Mouse (Mus musculus) cerebellum, postnatal 4 days (tissue): Measurements from ENCODE around the gene Ccdc40.

Source experiments
- DNase-seq, 2 experiments: peaks; one replicate each; pipeline ENCODE4 v3.0.0; 2022; ENCODE audit warnings: low spot score in 2 of 2, mixed read lengths in 1 of 2

Ccdc40 gene

DNA sequence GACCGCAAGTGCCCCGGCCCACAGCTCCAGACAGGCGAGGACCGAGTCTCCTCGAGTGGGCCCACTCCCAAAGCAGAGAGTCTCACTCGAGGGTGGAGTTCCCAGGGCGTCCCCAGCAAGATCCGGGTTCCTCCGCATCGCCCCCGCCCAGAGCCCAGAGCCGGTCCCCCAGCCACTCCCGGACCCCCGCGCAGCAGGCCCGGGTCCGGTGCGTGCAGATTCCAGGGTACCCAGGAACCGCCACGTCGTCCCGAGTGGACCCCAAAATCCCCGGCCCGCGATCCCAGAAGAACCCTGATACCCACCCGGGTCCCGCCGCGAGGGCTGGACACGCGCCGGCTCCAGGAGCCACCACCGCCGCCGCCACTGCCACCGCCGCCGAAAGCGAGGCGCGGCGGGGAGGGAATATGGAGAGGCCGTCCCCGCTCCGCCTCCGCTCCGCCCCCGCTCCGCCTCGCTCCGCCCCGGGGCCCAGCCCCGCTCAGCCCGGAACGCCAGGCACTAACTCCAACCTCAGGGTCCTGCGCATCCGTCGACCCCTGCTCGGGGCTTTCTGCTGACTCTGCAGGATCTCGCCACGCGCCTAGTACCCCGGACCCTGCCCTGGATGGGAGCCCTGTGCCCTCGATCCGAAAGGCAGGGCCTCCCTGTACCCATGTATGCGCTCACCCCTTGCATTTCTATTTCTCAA lies at the start of gene Ccdc40, which contains the start of gene Tbc1d16:
TSS of gene Ccdc40 (plus strand) at position 482 of the 691 bp plus-strand sequence.
TSS of gene Tbc1d16 (minus strand) at position 409 of the 691 bp plus-strand sequence.
- peak in 1 of 2 experiments; percentile 70 for DNase-seq

GRCm38 (mm10) chr11:119180824-119181582 lies 47.4 kb upstream of the Ccdc40 start:
- no peak for DNase-seq

DNA sequence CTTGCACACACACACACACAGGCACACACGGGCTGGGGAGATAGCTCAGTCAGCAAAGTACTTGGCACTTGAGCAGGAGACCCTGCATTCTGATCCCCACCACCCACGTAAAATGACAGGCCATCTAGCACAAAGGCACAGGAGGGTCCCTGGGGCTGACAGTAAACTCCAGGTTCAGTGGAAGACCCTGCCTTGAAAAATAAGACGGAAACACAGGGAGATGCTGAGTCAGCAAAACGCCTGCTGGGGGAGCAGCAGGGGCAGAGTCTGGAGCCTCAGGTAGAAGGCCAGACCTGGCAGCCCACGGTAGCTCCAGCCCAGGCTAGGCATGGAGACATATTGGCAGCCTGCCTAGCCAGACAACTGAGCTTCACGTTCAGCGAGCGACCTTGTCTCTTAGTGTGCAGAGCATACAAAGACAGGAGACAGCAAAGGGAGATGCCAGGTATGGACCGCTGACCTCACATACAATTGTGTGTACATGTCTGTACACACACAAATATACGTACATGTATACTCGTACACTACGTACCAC lies 46.4 kb upstream of the Ccdc40 start:
- no peak for DNase-seq

- no peak for DNase-seq
Observed at GRCm38 (mm10) chr11:119183684-119184310, 44.6 kb upstream of the Ccdc40 start.

GRCm38 (mm10) chr11:119186381-119186780 lies 42.0 kb upstream of the Ccdc40 start:
- no peak for DNase-seq

DNA sequence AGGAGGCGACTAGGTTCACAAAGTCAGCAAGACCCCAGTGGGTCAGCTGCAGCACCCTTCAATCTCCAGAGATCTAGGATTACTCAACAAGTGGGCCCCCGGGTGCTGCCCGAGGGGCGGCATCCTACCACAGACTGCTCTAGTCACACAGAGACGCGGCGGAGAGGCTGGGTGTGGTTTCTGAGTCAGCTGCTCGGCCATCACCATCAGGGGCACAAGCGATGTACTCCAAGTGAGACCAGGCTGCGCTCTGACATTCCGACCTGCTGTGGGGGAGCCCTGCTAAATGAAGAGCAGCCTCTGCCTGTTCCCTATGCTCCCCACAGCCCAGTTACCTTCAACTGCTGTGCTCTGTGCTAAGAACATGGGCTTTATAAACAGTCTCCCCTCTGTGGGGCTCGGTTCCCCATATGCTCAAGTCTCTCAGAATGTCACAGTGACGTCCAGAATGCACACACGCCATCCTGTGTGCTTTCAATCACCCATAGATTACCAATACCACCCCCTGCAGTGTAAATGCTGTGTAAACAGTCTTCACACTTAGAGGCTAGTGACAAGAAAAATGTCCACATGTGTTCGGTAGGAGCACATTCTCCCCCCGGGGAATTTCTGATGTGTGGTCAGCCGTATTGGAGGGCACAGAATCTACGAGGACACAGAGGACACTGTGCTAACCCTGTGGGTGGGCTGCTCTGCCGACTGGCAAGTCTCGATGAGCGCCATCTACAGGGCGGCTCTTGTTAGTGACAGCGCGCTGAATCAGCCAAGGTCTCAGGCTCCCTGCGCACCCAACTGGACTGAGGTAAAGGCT lies 41.2 kb upstream of the Ccdc40 start:
- DNase-seq, result peak; percentile 64 to 85

GRCm38 (mm10) chr11:119187800-119188197 lies 40.6 kb upstream of the Ccdc40 start:
- DNase-seq, result no peak

DNA sequence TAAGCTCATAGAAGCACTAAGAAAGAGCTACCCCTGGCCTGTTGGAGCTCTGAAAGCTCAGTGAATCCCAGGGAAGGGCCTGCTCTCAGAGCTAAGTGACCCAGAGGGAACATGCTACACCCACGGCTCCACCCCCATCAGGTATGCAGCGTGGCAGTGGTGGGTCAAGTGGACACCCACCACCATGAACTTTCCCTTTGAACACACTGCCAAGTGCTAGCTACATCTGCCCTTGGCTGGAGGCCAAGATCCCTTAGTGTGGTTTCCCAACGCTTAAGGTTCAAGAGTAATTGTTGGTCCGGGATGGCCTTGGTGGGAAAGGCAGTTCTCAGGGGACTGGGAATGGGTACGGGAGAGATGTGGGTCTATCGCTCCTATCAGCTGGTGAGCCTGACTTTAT lies 40.0 kb upstream of the Ccdc40 start:
- no peak for DNase-seq

DNA sequence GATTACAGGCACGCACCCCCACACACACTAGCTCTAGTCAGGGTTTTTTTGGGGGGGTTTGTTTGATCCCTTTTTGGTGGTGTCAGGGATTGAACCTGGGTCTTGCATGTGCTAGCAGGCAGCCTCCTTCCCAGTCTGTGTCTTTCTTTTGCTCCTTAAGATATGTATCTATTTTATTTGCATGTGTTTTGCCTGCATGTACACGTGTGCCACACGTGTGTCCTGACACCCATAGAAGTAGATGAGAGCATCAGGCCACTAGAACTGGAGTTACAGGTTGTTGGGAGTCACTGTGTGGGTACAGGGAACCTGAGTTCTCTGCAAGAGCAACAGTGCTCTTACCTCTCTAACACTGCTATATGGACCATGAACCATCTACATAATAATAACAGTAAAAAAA lies 39.1 kb upstream of the Ccdc40 start:
- no peak for DNase-seq

DNA sequence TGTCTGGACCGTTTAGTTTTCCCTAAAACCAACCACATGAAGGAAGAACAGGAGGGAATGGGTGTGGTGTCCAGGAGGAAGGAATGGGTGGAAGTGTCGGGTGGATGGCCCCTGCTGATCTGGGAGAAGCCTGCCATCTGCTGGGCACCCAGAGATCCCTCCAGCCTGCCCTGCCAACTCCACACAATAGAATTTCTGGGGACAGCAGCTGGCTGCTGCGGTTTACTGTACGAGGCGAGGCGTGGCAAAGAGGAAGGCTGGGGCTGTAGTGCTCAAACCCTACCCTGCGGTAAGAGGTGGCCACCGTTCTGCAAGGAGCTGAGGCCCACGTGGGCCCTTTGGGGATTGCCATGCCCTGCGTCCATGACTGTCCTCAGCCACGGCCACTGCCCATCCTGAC lies 37.9 kb upstream of the Ccdc40 start:
- peak in 1 of 2 experiments; percentile 76 for DNase-seq

GRCm38 (mm10) chr11:119191606-119192081 lies 36.7 kb upstream of the Ccdc40 start:
- no peak for DNase-seq

DNA sequence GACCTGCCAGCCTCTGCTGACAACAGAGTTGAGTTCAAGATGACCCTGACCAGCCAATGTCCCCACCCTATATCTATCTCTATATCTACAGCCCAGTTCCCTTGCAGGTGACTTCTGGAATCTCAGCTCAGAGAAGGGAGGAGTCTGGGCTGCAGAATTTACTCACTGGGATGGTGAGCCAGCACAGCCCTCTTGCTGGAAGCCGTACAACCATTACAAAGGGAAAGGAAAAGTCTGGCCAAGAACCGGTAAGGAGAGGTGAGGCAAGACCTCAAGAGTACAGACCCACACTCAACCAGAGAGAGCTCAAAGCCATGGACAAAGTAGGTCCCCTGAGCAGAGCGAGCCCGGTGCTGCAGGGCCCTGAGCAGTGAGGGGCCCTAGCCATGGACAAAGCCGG lies 36.2 kb upstream of the Ccdc40 start:
- no peak for DNase-seq

DNA sequence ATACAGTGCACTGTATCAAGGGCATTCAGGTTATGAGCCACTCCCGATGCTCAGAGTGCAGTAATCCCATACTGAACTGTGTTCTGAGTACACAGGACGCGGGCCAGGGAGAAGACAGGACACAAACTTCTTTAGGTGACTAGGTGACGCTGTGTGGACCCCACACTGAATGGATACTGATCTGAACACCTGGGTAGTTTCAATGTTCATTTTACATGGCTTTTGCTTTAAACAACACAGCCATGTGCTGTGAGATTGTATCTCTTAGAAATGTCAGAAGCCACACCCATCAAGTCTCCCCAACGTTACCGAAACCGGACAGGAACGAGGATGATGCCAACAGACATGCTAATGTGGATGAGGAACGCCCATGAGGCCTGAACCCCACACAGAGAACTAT lies 35.8 kb upstream of the Ccdc40 start:
- DNase-seq, result no peak

DNA sequence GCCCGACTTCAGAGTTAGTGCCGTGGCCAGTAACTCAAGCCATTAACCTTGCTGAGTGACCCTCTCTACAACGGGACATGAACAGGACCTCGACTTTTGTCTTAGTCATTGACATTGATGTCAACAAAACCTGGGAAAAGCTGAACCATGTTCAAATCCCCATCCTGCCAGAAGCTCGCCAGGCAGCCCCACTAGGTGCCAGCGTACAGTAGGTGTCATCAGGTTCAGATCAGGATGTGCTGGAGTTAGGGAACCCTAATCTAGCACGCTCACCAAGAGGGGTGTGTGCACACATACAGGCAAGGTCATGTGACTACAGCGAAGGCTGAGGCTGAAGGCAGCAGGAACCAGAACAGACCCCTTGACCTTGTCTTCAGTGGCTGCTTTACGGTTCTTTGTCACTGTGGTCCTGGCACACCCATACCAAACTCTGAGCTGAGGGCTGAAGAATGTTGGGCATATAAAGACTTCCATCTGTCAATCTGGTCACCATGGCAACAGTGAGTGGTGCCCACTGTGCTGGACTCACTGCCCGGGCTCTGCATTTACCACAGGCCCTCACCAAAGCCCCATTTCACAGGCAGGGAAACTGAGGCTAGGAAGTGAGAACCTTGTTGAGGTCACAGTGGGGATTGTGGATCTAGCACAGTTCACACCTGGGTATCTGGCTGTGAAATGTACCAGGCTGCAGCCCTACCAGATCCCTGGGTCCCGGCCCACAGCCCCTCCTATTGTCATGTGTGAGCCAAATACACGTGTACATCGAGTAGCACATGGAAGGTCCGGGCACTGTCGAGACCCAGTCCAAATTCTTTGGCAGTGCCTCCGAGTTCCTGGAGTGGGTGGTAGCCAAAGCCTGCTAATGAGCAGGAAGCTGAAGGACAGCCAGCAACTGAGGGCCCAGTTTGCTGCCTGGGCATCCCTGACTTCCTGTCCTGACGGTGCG lies 30.5 kb upstream of the Ccdc40 start:
- DNase-seq, result peak in 1 of 2 experiments; percentile 42

DNA sequence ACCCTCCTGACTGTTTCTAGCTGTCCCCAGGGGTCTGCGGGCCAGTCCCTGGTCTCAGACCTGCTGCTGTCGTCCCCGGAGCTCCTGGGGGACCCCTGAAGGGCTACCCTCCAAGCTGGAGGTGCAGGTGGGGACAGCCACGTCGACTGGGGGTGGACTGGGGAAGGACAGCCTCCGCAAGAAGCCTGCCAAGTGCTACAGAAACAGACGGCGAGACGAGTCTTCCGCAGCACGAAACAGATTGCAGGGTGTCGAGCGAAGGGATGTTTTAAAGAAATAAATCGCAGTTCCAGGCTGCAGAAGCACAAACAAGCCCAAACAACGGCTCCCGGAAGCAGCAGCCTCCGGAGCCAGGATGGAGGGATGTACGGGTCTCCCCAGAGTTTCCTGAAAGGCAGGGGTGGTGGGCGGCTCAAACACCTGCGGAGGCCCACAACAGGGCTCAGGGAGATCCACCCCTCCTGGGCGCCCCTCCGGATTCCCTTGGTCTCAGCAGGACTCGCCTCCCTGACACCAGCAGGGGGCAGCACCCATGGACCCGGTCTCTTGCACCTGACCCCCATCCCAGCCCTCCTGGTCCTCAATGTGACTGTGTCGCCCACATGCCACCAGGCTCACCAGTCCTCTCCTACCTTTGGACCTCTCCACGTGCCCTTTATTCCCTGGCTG lies 29.7 kb upstream of the Ccdc40 start:
- DNase-seq, result peak in 1 of 2 experiments; percentile 48

DNA sequence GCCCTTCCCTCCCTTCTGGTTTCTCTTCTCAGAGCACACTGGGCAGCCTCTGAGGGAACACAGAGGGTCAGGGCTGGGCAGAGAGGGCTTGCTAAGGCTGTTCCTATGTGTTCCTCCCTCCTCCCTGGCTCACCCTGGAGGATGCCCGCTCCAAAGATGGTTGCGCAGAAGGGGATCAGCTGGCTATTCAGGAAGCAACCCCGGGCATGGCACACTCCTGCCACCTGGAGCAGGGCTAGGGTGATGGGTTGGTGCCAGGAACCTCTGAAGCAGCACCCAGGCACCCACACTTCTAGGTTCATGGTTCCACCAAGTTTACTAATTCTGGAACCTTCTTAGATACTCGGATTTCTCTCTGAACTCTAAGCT lies 29.2 kb upstream of the Ccdc40 start:
- DNase-seq, result no peak

DNA sequence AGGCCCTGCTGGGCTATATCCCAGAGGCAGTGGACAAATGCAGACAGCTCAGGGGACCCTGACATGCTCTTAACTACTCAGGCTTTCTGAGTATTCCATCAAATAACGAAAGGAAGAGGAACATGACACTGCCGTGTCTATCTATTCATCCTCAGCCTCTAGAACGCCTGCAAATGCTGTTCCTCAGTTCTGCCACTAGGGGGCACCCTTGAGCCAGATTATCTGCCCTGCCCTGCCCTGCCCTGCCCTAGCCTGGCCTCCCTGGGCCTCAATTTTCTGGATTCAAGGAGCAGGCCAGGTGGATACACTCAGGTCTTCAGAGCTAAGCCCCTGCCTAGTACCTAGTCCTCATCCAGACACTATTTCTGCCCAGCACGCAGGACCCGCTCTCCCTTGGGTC lies 24.9 kb upstream of the Ccdc40 start:
- DNase-seq, result peak in 1 of 2 experiments; percentile 43

DNA sequence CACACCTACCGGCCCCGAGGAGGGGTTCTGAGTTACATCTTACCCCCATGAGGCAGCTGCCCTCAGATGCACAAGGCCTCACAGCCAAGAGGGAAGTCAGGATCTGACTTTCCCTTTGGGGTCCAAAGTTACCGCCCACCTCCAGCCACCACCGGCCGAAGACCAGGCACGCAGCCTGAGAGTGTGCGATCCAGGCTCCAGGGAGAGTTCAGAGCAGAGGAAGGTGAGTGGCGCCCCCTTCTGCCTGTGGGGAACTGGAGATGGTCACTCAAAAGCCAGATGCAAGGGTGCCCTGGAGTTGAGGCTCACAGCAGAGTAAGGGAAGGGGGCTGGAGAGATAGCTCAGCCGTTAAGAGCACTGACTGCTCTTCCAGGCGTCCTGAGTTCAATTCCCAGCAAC lies 22.6 kb upstream of the Ccdc40 start:
- DNase-seq, result no peak

DNA sequence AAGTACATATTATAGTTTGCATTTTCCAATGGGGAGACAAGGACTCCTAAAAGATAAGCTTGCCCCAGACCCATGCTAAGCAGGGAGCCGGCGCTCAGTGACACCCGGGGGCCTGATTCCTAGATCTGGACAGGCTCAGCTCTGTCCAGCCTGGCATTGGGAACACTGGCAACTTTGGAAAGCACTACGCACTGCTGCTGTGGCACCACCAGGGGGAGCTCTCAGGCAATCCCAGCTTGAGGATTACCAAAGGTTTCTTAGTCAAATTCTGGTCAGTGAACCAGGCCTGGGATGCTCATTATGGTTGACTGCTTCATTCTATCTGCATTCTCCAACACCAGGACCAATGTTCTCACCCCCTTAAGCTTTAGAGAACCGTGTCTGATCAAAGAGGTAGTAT lies 21.8 kb upstream of the Ccdc40 start:
- DNase-seq, result peak in 1 of 2 experiments; percentile 78

DNA sequence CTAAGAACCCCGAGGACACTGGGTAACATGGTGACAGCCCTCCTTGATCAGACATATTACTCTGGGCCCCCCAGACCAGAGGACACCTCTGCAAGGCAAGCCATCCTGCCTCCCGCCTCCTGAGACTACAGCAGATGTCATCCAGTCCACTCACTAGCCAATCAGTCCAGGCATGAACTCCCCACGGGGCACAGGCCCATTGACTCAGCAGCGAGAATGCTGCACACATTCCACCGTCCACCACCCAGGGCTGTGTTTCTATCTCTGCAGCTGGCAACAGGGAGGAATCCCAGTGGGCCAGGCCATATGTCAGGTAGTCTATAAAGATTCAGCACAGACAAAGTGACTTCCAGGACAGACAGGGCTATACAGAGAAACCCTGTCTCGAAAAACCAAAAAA lies 20.4 kb upstream of the Ccdc40 start:
- no peak for DNase-seq
